Mouse (Mus musculus): ENCODE results near the gene Jmjd6. TPM values are rescaled to one million over a fixed set of nuclear protein-coding genes. Genes with fewer than 3 reads are reported as not detected.

Jmjd6 gene
- polyA plus RNA-seq, 1 experiment from 2014 or later = 38.1 TPM

- no peak overlapping the region for H3K27ac ChIP-seq
- no peaks in the 10 kb centered on the region for H3K9me3 ChIP-seq (replicated peaks)
Measured at GRCm38 (mm10) chr11:116822215-116822614, 21.0 kb downstream of the Jmjd6 start.

DNA sequence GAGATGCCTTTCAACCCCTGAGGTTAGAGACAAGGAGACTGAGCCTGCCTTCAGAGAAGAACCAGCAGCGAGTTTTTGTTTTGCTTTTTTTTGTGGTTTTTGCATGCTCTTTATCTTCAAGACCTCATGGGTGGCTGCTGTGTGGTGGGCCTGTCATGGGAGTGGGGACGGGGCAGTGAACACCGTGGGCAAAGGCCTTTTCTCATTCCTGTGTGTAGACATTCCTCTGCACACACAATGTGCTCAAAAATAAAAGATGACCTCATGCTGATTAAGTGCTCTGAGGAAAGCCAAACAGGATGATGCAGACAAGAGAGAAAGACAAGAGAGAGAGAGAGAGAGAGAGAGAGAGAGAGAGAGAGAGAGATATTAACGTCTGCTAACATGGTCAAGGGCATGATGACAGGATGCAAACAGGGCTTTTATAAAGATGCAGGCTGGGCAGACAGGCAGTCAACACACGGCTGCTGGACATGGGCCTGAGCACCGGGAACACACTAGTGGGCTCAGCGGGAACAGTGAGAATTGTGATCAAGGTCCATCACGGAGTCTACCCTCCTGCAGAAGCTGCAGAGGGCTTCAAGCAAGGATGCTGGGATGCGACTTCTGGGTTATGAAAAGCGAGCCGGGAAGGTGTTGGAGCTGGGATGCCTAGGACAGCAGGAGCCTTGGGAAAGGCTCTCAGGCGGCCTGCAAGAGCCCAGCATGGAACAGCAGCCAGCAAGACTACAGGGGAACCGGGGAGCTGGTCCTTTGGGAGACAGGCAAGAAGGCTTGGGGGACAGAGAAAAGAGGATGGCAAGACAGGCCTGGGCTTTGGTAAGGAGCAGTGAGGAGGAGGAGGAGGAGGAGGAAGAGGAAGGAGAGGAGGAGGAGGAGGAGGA is 21.9 kb downstream of the Jmjd6 start:
- Histone ChIP-seq H3K9ac (no peak overlapping the region), H3K4me2 (no peak overlapping the region), H3K36me3 (no peaks in the 10 kb centered on the region), H3K4me3 (replicated peaks) (no peak overlapping the region), H3K9me3 (replicated peaks) (no peaks in the 10 kb centered on the region), H3K4me1 (replicated peaks) (peaks cover 3% of the 10 kb centered on the region; the same call in 1 of the 2 replicates), H3K27ac (no peak overlapping the region), H3K27me3 (peaks cover 10% of the 10 kb centered on the region)
- ATAC-seq (ENCODE audit: low read depth) = no peak
- no peak for DNase-seq
- WGBS (ENCODE audit: insufficient replicate concordance) = 47% methylated on average over 13 of the region's 13 CpGs

More at GRCm38 (mm10) chr11:116822215-116822614, 21.0 kb downstream of the Jmjd6 start:
- H3K4me3 ChIP-seq (replicated peaks) = no peak overlapping the region
- peaks cover 19% of the 10 kb centered on the region for H3K27me3 ChIP-seq
- no peak overlapping the region for H3K9ac ChIP-seq
- no peak for ATAC-seq (ENCODE audit: low read depth)
- WGBS (ENCODE audit: insufficient replicate concordance) = 70% methylated on average over 10 of the region's 10 CpGs
- DNase-seq = no peak
- no peaks in the 10 kb centered on the region for H3K36me3 ChIP-seq
- no peak overlapping the region for H3K4me2 ChIP-seq
- H3K4me1 ChIP-seq (replicated peaks) = peaks cover 5% of the 10 kb centered on the region; the same call in 1 of the 2 replicates

GRCm38 (mm10) chr11:116819932-116820593 is 23.2 kb downstream of the Jmjd6 start:
- Histone ChIP-seq H3K27ac (no peak overlapping the region), H3K9me3 (replicated peaks) (no peaks in the 10 kb centered on the region), H3K4me1 (replicated peaks) (peaks cover 3% of the 10 kb centered on the region), H3K4me2 (no peak overlapping the region), H3K4me3 (replicated peaks) (no peak overlapping the region), H3K27me3 (no peaks in the 10 kb centered on the region), H3K9ac (no peak overlapping the region), H3K36me3 (no peaks in the 10 kb centered on the region)
- DNase-seq = no peak
- no peak for ATAC-seq (ENCODE audit: low read depth)
- 61% methylated on average over 5 of the region's 5 CpGs for WGBS (ENCODE audit: insufficient replicate concordance)

DNA sequence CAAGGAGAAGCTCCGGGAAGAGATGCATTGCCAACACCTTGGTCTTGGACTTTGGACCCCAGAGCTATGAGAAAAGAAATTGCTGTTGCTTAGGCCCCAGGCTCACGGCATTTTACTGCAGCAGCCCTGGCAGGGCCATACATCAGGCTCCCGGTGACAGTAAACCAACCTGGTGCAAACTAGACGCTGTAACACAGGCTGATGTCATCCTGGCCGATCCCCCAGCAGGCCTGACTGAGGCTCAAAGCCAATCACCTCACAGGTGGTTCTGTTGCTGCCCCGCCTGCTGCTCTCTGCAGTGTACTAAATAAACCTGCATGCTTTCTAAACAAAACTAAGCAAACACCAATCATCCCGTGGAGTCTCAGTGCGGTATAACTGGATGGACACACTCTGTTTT is 24.5 kb downstream of the Jmjd6 start:
- H3K9ac ChIP-seq = no peak overlapping the region
- H3K9me3 ChIP-seq (replicated peaks) = no peaks in the 10 kb centered on the region
- no peak for DNase-seq
- ATAC-seq (ENCODE audit: low read depth) = no peak
- peaks cover 11% of the 10 kb centered on the region for H3K4me1 ChIP-seq (replicated peaks)
- no peak overlapping the region for H3K4me2 ChIP-seq
- 54% methylated on average over 8 of the region's 8 CpGs for WGBS (ENCODE audit: insufficient replicate concordance)
- H3K27me3 ChIP-seq = no peaks in the 10 kb centered on the region; the same call in 1 of the 2 replicates
- H3K27ac ChIP-seq = no peak overlapping the region
- H3K4me3 ChIP-seq (replicated peaks) = no peak overlapping the region
- no peaks in the 10 kb centered on the region for H3K36me3 ChIP-seq

GRCm38 (mm10) chr11:116817567-116817966 is 25.7 kb downstream of the Jmjd6 start:
- Histone ChIP-seq H3K27ac (no peak overlapping the region), H3K9ac (no peak overlapping the region), H3K4me3 (replicated peaks) (no peak overlapping the region), H3K4me1 (replicated peaks) (peaks cover 11% of the 10 kb centered on the region), H3K4me2 (no peak overlapping the region), H3K27me3 (peaks cover 2% of the 10 kb centered on the region; the same call in 1 of the 2 replicates), H3K36me3 (no peaks in the 10 kb centered on the region), H3K9me3 (replicated peaks) (no peaks in the 10 kb centered on the region)
- DNase-seq (no peak), ATAC-seq (ENCODE audit: low read depth) (no peak)
- 76% methylated on average over 5 of the region's 5 CpGs for WGBS (ENCODE audit: insufficient replicate concordance)

GRCm38 (mm10) chr11:116816769-116817168 is 26.5 kb downstream of the Jmjd6 start:
- no peaks in the 10 kb centered on the region for H3K9me3 ChIP-seq (replicated peaks)
- H3K27ac ChIP-seq = no peak overlapping the region
- H3K4me1 ChIP-seq (replicated peaks) = peaks cover 11% of the 10 kb centered on the region
- no peak overlapping the region for H3K4me3 ChIP-seq (replicated peaks)
- H3K4me2 ChIP-seq = no peak overlapping the region
- 71% methylated on average over 5 of the region's 5 CpGs for WGBS (ENCODE audit: insufficient replicate concordance)
- no peak for ATAC-seq (ENCODE audit: low read depth)
- H3K36me3 ChIP-seq = no peaks in the 10 kb centered on the region
- H3K27me3 ChIP-seq = peaks cover 2% of the 10 kb centered on the region; the same call in 1 of the 2 replicates
- no peak for DNase-seq
- no peak overlapping the region for H3K9ac ChIP-seq

DNA sequence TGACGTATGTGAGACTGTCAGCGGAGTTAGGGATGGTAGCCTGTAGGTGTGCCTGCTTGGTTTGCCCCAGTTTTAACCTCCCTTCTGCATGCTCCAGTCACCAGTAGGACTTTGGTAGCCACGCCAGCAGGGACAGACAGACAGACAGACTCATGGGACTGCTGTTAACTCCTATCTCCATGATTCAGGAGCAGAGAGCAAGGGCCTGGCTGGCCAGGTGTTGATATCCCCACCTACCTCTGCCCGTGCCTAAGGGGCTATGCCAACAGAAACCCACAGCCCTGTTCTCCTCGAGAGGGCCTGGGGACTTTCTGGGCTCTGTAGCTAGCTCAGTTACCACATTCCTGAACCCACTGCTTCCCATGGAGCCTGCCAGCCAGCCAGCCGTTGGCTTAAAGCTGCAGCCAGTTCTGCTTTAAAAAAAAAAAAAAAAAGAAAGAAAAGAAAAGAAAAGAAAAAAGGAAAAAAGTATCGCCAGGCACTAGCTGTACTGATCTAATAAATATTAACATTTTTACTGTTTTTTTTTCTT is 28.3 kb downstream of the Jmjd6 start:
- no peak overlapping the region for H3K9ac ChIP-seq
- no peaks in the 10 kb centered on the region for H3K36me3 ChIP-seq
- DNase-seq (no peak), ATAC-seq (ENCODE audit: low read depth) (no peak)
- H3K4me3 ChIP-seq (replicated peaks) = no peak overlapping the region
- peaks cover 22% of the 10 kb centered on the region for H3K4me1 ChIP-seq (replicated peaks)
- peak overlapping the region; percentile 23; the same call in 1 of the 2 replicates for H3K27ac ChIP-seq
- H3K9me3 ChIP-seq (replicated peaks) = no peaks in the 10 kb centered on the region
- WGBS (ENCODE audit: insufficient replicate concordance) = 44% methylated on average over 7 of the region's 7 CpGs
- H3K4me2 ChIP-seq = no peak overlapping the region
- H3K27me3 ChIP-seq = peaks cover 5% of the 10 kb centered on the region; the same call in 1 of the 2 replicates

GRCm38 (mm10) chr11:116814076-116814883 is 29.0 kb downstream of the Jmjd6 start:
- DNase-seq = no peak
- 47% methylated on average over 20 of the region's 20 CpGs for WGBS (ENCODE audit: insufficient replicate concordance)
- no peak overlapping the region for H3K4me2 ChIP-seq

GRCm38 (mm10) chr11:116813610-116814009 is 29.6 kb downstream of the Jmjd6 start:
- ATAC-seq (ENCODE audit: low read depth) = no peak
- DNase-seq = no peak
- Histone ChIP-seq H3K4me3 (replicated peaks) (no peak overlapping the region), H3K36me3 (no peaks in the 10 kb centered on the region), H3K27me3 (peaks cover 6% of the 10 kb centered on the region; the same call in 1 of the 2 replicates), H3K9me3 (replicated peaks) (no peaks in the 10 kb centered on the region), H3K9ac (no peak overlapping the region), H3K4me2 (no peak overlapping the region), H3K4me1 (replicated peaks) (peaks cover 22% of the 10 kb centered on the region), H3K27ac (0 out of 2 replicates have a peak overlapping the region, but pooled peaks have one; percentile 23)
- WGBS (ENCODE audit: insufficient replicate concordance) = 81% methylated on average over 13 of the region's 13 CpGs

More at GRCm38 (mm10) chr11:116814076-116814883, 29.0 kb downstream of the Jmjd6 start:
- peaks cover 22% of the 10 kb centered on the region for H3K4me1 ChIP-seq (replicated peaks)
- no peaks in the 10 kb centered on the region for H3K36me3 ChIP-seq
- H3K27me3 ChIP-seq = peaks cover 6% of the 10 kb centered on the region; the same call in 1 of the 2 replicates
- H3K9me3 ChIP-seq (replicated peaks) = no peaks in the 10 kb centered on the region
- H3K4me3 ChIP-seq (replicated peaks) = no peak overlapping the region
- H3K27ac ChIP-seq = peak overlapping the region; percentile 23; the same call in 1 of the 2 replicates
- H3K9ac ChIP-seq = no peak overlapping the region
- no peak for ATAC-seq (ENCODE audit: low read depth)

- Histone ChIP-seq H3K4me2 (no peak overlapping the region), H3K9ac (no peak overlapping the region), H3K4me3 (replicated peaks) (no peak overlapping the region), H3K9me3 (replicated peaks) (no peaks in the 10 kb centered on the region), H3K36me3 (no peaks in the 10 kb centered on the region), H3K27me3 (peaks cover 6% of the 10 kb centered on the region; the same call in 1 of the 2 replicates), H3K27ac (no peak overlapping the region; the same call in 1 of the 2 replicates), H3K4me1 (replicated peaks) (peaks cover 22% of the 10 kb centered on the region)
- ATAC-seq (ENCODE audit: low read depth) (no peak), DNase-seq (no peak)
- WGBS (ENCODE audit: insufficient replicate concordance) = 72% methylated on average over 21 of the region's 21 CpGs
Measured at GRCm38 (mm10) chr11:116812793-116813529, 30.3 kb downstream of the Jmjd6 start.
